Mouse (Mus musculus): Measurements from ENCODE around the gene Afap1.

DNA sequence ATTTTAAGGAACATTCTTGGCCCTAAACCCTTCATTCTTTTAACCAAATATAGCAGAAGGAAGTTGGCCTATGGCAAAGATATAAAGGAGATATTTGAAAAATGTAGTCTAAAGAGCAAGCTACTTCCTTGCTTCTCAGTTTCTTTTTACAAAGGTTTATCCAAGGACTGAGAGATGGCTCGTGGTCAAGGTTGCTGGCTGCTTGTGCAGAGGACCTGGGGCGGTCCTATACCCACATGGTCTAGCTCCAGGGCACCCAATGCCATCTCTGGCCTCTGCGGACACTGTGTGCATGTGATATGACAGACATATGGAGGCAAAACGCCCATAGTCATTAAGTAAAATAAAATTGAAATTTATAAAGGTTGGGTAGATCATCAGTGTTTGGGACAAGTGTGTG, 2.8 kb downstream of the Afap1 start:
- TF ChIP-seq CTCF (IDR thresholded peaks at IDR 0.05; ENCODE audit: borderline replicate concordance, insufficient read depth, low read length): no peak
- no peak for TF ChIP-seq POLR2A (IDR thresholded peaks at IDR 0.05; ENCODE audit: low read depth, low read length)

Measured in embryonic fibroblast, embryonic 13.5 days (primary cell).